Mouse (Mus musculus) heart, adult 10 weeks (tissue): ENCODE results near the gene Chrm5. TPM values are rescaled to one million over a fixed set of nuclear protein-coding genes. Genes with fewer than 3 reads are reported as not detected.

ENCODE experiments used
- polyA plus RNA-seq: library from polyadenylated mRNA; stranded (reverse); fragments of 350-450 nt; fragmentation: Illumina TruSeq; extraction: RNeasy Lipid Tissue Mini Kit (QIAGEN cat#74804); gene quantifications from one replicate; pipeline ENCODE4 v1.2.3, GENCODE M21; 2014; ENCODE audit warnings: low read depth, low replicate concordance

Gene Chrm5
- polyA plus RNA-seq: not detected

DNA sequence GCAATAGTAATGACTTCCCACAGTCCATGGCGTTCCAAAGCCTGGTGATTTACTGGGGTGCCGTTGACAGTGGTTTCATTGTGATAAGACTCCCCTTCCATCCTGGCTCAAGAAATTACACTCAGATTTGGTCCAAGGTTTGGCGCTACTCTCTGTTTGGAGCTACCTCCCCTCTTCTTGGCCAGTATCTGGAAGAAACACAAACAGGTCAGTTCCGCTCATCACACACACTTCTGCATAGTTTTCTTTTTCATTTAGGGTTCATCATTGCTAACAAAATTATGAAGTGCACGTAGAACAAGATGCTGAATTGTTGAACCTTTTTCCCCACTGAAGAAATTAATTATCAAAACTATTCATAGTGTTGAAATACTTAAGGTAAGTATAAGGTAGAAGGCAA lies at the start of gene Chrm5:
Gene Chrm5 (minus strand): TSS at position 101 of the 400 bp plus-strand sequence.

DNA sequence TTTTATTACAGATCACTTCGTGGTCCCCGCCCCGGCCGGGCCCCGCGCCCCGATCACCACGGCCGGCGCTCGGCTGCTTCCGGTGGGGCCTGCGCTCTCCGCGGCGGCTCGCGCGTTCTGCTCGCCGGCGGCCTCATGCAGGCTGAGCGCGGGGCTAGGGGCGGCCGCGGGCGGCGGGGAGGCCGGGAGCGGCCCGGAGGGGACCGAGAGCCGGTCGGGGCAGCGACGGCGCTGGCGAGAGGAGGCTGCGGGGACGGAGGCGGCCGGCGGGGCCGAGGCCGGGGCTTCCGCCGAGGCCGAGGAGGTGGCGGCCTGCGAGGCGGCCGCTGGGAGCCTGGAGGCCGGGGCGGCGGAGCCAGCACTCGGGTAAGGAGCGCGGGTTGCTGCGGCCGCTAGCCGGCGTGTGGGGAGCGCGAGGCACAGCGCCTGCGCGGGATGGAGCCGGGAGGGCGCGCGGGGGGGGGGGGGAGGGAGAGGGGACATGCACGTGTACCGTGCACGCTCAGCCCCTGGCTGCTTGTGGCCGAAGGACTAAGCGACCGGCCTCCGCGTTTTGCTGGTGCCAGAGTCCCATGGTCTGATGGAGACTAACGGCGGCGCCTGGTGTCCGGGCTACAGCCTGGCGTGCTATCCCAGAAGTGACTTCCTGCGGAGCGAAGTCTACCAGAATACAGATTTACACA lies 12.4 kb upstream of the Chrm5 start, which contains the start of gene Aven:
Gene Aven (plus strand): TSS at position 109 of the 683 bp plus-strand sequence.

GRCm38 (mm10) chr2:112454862-112455564 lies 25.6 kb downstream of the Chrm5 start, which contains the start of gene Emc7:
Gene Emc7 (plus strand): TSS chr2:112454997.

Other genes with a start within 250 kb of the Chrm5 start
- gene Lpcat4, start 241.3 kb downstream of the Chrm5 start, polyA plus RNA-seq: 4.6 TPM
- gene Nutm1, start 221.5 kb downstream of the Chrm5 start, polyA plus RNA-seq: not detected
- gene Nop10, start 218.8 kb downstream of the Chrm5 start, polyA plus RNA-seq: 60.8 TPM
- gene Slc12a6, start 214.9 kb downstream of the Chrm5 start, polyA plus RNA-seq: 31.5 TPM
- gene Gm21985, start 214.5 kb downstream of the Chrm5 start, polyA plus RNA-seq: not detected
- 99.6 TPM for gene Emc4, start 112.7 kb downstream of the Chrm5 start, polyA plus RNA-seq
- gene Katnbl1, start 101.6 kb downstream of the Chrm5 start, polyA plus RNA-seq: 5.2 TPM
- 17.7 TPM for gene Emc7, start 25.8 kb downstream of the Chrm5 start, polyA plus RNA-seq
- 20.4 TPM for gene Aven, start 12.2 kb upstream of the Chrm5 start, polyA plus RNA-seq